ENCODE assay signal across 28 mouse cellular contexts in genomic region chr13:52921966-52922365, GRCm38 (mm10). TPM values are rescaled to one million over a fixed set of nuclear protein-coding genes. Genes with fewer than 3 reads are reported as not detected.
DNase-seq lines count a peak whose midpoint lies in the region; ATAC-seq lines count a peak whose summit lies in the region.
"Had no signal": no experiment of that assay in that cellular context is flagged by ENCODE, and none has a peak within 500 bp of the region (broad histone marks: within the 10 kb centered on the region; RNA-seq: fewer than 3 reads in every experiment).

No protein-coding gene starts in this region.

- WGBS in midbrain, embryonic 11.5 days: 90% methylated on average over 8 of the region's 8 CpGs

- no peak overlapping the region for H3K4me2 ChIP-seq in midbrain, embryonic 11.5 days
- H3K4me2 ChIP-seq: embryonic facial prominence, embryonic 13.5 days; forebrain, embryonic 12.5 days; hindbrain, embryonic 13.5 days; liver, embryonic 13.5 days; midbrain, embryonic 13.5 days had no signal

- no peaks in the 10 kb centered on the region for H3K36me3 ChIP-seq in midbrain, embryonic 11.5 days (ENCODE audit: control insufficient read depth, insufficient read depth, low read length)
- H3K36me3 ChIP-seq: forebrain, embryonic 12.5 days; hindbrain, embryonic 13.5 days had no signal

- ATAC-seq in midbrain, embryonic 11.5 days (ENCODE audit: low FRiP score): no peak
- no peak for ATAC-seq in erythroblast, adult 5-6 weeks (replicated peaks; ENCODE audit: low FRiP score, poor library complexity, severe bottlenecking)
- ATAC-seq: lung, postnatal 0 days; midbrain, embryonic 13.5 days had no signal

- H3K27me3 ChIP-seq in midbrain, embryonic 11.5 days (ENCODE audit: control insufficient read depth, insufficient read depth, low read length): no peaks in the 10 kb centered on the region
- H3K27me3 ChIP-seq: embryonic facial prominence, embryonic 13.5 days; forebrain, embryonic 12.5 days; hindbrain, embryonic 13.5 days; liver, embryonic 13.5 days; megakaryocyte, embryonic 14.5 days; midbrain, embryonic 13.5 days had no signal

- no peak overlapping the region for H3K27ac ChIP-seq in midbrain, embryonic 11.5 days (ENCODE audit: low read depth, low read length)
- H3K27ac ChIP-seq: embryonic facial prominence, embryonic 13.5 days; forebrain, embryonic 12.5 days; gastrocnemius, adult 2 months; hindbrain, embryonic 13.5 days; layer of hippocampus, adult 2 months; liver, embryonic 13.5 days; midbrain, embryonic 13.5 days had no signal

- no peak overlapping the region for H3K9ac ChIP-seq in midbrain, embryonic 11.5 days (ENCODE audit: low read length)
- H3K9ac ChIP-seq: embryonic facial prominence, embryonic 13.5 days; forebrain, embryonic 12.5 days; hindbrain, embryonic 13.5 days; liver, embryonic 13.5 days; midbrain, embryonic 13.5 days had no signal

- H3K4me1 ChIP-seq in midbrain, embryonic 11.5 days (ENCODE audit: control insufficient read depth, insufficient read depth, low read length): no peaks in the 10 kb centered on the region

- peak; percentile 56 for DNase-seq in 416B (ENCODE audit: low read depth)
- DNase-seq in CD4-positive, CD25-positive, alpha-beta regulatory T cell, adult 2 months (ENCODE audit: low read depth, low spot score): peak; percentile 77
- peak; percentile 83 for DNase-seq in induced T-regulatory cell, adult 2 months (ENCODE audit: low read depth)
- DNase-seq in thymus, postnatal 14 days: peak; percentile 44
- DNase-seq in c-Kit-positive CD71-positive TER-119-positive erythroid progenitor cells, embryonic 14.5 days (ENCODE audit: low spot score): no peak
- no peak for DNase-seq in midbrain, embryonic 11.5 days (ENCODE audit: low spot score, missing footprints)
- DNase-seq in layer of hippocampus, postnatal 10 days (ENCODE audit: low spot score in 2 of 2): no peak
- DNase-seq: adrenal gland, adult 2 months; cerebellum, adult 11 months; cerebellum, adult 9-11 months; gastrocnemius, adult 2 months; heart, postnatal 4 days; kidney, adult 11 months; kidney, postnatal 36 days; layer of hippocampus, postnatal 36 days; left cerebral cortex, postnatal 4 days; liver, embryonic 13.5 days; lung, adult 18-20 months; lung, postnatal 4 days had no signal

- H3K4me3 ChIP-seq in midbrain, embryonic 11.5 days (ENCODE audit: low read depth, low read length): no peak overlapping the region
- H3K4me3 ChIP-seq: embryonic facial prominence, embryonic 13.5 days; erythroblast, embryonic 14.5 days; forebrain, embryonic 12.5 days; gastrocnemius, adult 2 months; hindbrain, embryonic 13.5 days; layer of hippocampus, adult 2 months; liver, embryonic 13.5 days; megakaryocyte, embryonic 14.5 days; midbrain, embryonic 13.5 days had no signal

- no peaks in the 10 kb centered on the region for H3K9me3 ChIP-seq in midbrain, embryonic 11.5 days (ENCODE audit: control insufficient read depth, low read length)
- H3K9me3 ChIP-seq: forebrain, embryonic 12.5 days; hindbrain, embryonic 13.5 days; liver, embryonic 13.5 days; megakaryocyte, embryonic 14.5 days; midbrain, embryonic 13.5 days had no signal

RNA-seq across cellular contexts. Expression of gene Auh, which starts 7.5 kb away (rescaled TPM):
- polyA plus RNA-seq in midbrain, embryonic 11.5 days (2014; fragmentation: Nextera tagmentation; extraction: Ambion mirVana): 38.7 and 39.6 TPM in 2 replicates
- 10 to 100 TPM; 80.7 to 81.5 TPM for total RNA-seq in layer of hippocampus, postnatal 10 days (2021)
- 68.2 and 74.8 TPM in 2 replicates for total RNA-seq in erythroblast, adult 5-6 weeks (2015; ENCODE audit: low replicate concordance)
- 107 and 120 TPM in 2 replicates for total RNA-seq in erythroblast, adult 5-6 weeks (2017; ENCODE audit: low replicate concordance)

RNA-seq across cellular contexts. Expression of gene Nfil3, which starts 58.9 kb away (rescaled TPM):
- 18.3 and 19.3 TPM in 2 replicates for polyA plus RNA-seq in midbrain, embryonic 11.5 days (2014; fragmentation: Nextera tagmentation; extraction: Ambion mirVana)
- total RNA-seq in layer of hippocampus, postnatal 10 days (2021): 10 to 100 TPM; 12.3 to 12.9 TPM
- 9.0 and 9.6 TPM in 2 replicates for total RNA-seq in erythroblast, adult 5-6 weeks (2015; ENCODE audit: low replicate concordance)
- total RNA-seq in erythroblast, adult 5-6 weeks (2017; ENCODE audit: low replicate concordance): 2.9 and 5.0 TPM in 2 replicates

Comparison
In these comparisons a context has a peak if more than half of its experiments do, and no peak if none do; other contexts are left out.
1. DNase-seq: peak in 416B (single experiment), CD4-positive, CD25-positive, alpha-beta regulatory T cell, adult 2 months (single experiment), induced T-regulatory cell, adult 2 months (single experiment) and thymus, postnatal 14 days (single experiment); none in c-Kit-positive CD71-positive TER-119-positive erythroid progenitor cells, embryonic 14.5 days (single experiment), midbrain, embryonic 11.5 days (single experiment) and layer of hippocampus, postnatal 10 days (0 of 2).